Mouse (Mus musculus) mouse embryonic stem cell (cell line): Measurements from ENCODE around the gene Jazf1.

Source experiments
- in situ Hi-C, 2 experiments: fragments of 300-500 bp; cut with MboI; formaldehyde crosslinking; loops; 1 replicate in 1 of 2; 3 replicates in 1 of 2; pipeline ENCODE4 v1.14.3; 2019 to 2020; ENCODE audit warnings: low sequenced_read_pairs in 2 of 2, low pct_unique_long_range_greater_than_20kb in 1 of 2, mixed read lengths in 1 of 2; ENCODE audit not compliant: unreplicated experiment in 1 of 2

Gene Jazf1

GRCm38 (mm10) chr6:52893811-52894500 lies 174.5 kb downstream of the Jazf1 start:
- in situ Hi-C loops: no loop called here

DNA sequence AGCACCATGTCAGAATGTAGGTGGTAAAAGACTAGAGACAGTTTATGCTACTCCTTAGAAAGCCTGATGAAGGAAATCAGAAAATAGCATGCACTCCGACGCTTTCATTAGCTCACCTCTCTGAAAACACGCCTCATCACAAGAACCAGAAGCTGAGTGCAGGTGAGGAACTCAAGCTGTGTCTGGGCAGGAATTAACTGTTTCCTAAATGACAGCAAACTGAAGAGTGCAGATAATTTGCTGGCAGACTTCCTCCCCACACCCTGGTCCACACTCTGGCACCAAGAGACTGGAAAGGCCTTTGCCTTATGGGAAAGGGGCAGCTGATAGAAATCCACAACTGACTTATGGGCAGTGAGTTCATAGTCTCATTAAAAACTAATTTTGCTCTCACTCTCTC lies 175.5 kb downstream of the Jazf1 start:
- in situ Hi-C loops: no loop called here

GRCm38 (mm10) chr6:52887541-52888203 lies 180.8 kb downstream of the Jazf1 start:
- in situ Hi-C loops: no loop called here

DNA sequence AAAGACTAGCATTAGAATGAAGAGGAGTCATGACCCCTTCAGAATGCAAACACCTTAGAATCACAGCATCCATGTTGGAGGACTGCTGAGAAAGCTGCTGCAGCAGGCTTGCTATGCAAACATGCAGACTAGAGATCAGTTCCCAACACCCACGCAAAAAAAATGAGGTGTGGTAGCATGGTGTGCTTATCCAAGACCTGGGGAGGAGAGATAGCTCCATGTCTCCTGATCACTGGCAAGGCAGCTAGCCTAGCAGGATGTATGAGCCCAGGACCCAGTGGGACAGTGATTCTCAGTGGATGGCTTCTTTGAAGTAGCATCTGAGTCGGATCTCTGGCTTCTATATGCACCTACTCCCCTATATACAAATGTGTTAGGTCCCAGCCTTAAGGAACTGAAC lies 184.7 kb downstream of the Jazf1 start:
- in situ Hi-C loops: no loop called here

- in situ Hi-C loops: no loop called here
These were observed 191.3 kb downstream of the Jazf1 start for GRCm38 (mm10) chr6:52877176-52877575.

- in situ Hi-C loops: no loop called here
These were observed 197.1 kb downstream of the Jazf1 start for GRCm38 (mm10) chr6:52871306-52871705.

DNA sequence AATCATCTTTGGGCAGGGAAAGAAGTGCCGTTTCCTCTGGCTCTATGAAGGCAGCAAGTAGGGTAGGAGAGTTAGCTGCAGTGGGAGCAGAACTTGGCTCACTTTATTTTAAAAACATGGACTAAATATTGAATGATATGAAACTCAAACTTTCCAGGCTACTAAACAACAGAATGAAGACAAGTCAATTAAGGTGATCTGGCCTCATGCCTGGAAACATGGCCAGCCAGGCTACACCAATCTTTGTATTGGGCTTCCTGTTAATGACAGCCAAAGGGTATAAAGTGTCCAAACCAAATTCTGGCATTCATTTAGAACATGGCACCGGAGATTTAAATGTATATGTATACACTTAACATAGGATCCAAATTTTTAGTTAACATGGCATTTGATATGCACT lies 199.2 kb downstream of the Jazf1 start:
- in situ Hi-C loops: no loop called here

DNA sequence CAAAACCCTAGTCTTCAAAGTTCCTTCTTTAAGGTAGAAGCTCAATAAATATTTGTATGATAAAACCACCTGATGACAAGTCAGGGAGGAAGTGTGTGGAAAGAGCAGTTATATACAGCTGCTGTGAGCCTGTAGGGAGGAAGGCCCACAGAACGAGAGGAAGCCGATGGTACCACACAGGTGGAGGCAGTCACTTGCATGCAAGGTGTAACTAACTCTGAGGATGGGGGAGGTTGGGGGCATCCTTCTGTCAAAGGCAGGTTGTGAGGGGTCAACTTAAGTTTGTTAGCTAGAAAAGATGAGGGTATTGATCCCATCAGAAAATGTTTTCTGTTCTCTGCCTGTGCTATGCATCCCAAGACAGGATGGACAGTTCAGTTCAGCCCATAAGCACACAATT lies 200.1 kb downstream of the Jazf1 start:
- in situ Hi-C loops: no loop called here

- in situ Hi-C loops: no loop called here
These were observed 206.5 kb downstream of the Jazf1 start for GRCm38 (mm10) chr6:52861928-52862327.

GRCm38 (mm10) chr6:52861186-52861820 lies 207.1 kb downstream of the Jazf1 start:
- in situ Hi-C loops: no loop called here

DNA sequence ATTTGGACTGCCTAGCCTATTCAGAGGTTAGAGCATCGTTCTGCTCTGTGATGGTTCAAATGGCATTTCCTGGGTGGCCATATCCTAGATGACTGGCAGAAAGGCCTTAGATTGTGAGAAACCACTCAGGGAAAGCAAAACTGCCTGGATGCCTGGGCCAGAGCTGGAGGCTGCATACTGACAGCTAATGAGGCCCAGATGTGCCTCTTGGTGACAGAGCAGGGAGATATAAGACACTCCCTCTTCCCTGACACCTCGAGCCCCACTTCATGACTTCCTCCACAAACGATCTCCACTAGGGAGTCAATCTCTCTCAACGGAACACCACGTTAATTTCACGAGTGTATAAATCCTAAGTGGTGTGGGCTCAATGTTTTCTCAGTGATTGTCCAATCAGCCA lies 207.7 kb downstream of the Jazf1 start:
- in situ Hi-C loops: no loop called here

DNA sequence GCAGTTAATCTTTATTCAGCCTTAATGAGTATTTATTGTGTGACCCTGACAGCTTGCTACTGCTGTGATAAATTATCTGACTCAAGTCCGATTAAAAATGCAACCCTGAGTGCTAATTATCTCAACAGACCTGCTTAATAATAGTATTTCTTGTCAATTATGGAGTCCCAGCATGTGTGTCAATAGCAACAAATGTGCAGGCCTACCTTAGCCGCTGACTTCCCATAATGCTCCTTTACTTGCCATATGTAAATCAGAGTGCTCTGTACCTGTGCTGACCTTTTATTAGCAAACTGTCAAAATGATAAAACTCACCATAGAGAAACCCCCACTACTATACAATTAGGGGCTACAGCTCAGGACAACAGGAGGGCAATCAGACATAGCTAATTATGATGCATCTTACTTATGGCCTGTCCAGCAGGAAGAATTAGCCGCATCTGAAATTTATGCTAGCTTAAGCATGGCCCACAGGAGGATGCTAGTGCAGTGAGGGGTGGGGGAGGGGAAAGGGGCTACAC lies 209.5 kb downstream of the Jazf1 start:
- in situ Hi-C loops: no loop called here

DNA sequence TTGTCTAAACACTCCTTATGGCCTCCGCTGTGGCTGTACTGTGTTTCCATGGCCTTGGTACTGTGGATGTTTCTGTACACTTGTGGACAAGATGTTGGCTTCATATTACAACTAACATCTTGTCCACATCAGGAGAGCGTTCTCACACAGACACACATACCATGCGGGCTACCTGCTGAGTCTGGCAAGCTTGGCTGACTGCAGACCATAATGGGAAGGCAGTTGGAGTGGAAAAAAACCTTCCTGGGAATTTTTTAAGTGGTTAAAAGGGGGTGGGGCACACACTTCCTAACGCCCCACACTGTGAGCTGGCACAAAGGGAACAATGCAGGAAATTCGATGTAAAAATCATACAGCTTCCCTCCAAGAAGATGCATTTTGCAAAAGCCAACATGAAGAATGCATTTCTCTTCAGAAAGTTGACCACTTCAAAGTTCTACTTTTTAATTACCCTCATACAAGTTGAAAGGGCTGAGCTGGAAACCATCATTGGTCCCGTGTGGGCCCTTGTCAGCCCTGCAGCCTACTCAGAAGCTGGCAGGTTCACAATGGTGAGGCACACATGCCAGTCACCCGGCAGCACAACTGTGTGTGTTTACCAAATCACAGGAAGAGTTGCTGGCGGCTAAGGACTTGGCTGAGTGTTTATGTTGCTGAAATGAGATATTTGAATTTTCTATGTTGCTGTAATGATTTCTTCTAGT lies 215.9 kb downstream of the Jazf1 start:
- in situ Hi-C loops: no loop called here

DNA sequence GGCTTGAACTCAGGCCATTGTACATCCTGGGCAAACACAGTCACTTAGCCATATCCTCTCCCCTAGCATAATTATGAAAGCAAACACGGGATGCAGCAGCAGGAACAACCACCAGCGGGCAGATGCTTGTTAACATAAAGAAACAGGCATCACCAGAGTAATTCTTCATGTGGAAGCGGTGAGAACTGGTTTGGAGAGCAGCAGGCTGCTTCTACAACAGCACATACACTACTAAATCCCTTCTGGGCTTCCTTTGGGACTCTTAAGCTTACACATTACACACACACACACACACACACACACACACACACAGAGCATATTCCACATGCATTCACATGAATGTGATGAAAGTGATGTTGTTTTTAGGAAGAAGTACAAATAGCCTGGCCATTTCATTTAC lies 216.5 kb downstream of the Jazf1 start:
- in situ Hi-C loops: no loop called here

DNA sequence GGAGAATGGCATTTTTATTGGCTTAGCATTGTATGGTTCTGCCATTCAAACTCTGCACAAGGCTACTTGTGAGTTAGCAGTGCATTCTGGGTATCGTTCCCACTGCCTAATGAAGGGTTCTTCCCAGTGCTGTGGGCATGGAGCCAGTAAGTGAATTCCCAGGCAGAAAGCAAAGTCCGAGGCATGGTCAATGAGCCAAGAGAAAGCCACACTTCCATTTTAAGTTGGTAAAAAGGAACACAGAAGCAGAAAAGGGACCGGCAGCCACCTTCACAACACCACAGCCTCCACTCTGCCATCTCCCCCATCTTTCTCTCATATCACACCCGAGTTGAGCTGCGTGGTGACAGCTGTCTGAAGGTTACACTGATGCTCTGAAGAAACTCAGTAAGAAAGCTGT lies 217.4 kb downstream of the Jazf1 start:
- in situ Hi-C loops: no loop called here

- in situ Hi-C loops: loop anchor here in 1 of 2 experiments (25.0 kb wide), 1 partner anchor 586 kb away; the partner anchor contains the start of gene Hoxa13
These were observed 220.2 kb downstream of the Jazf1 start for GRCm38 (mm10) chr6:52848199-52848598.

- in situ Hi-C loops: loop anchor here in 1 of 2 experiments (25.0 kb wide), 1 partner anchor 584 kb away; the partner anchor contains the start of gene Hoxa13
These were observed 222.1 kb downstream of the Jazf1 start for GRCm38 (mm10) chr6:52846314-52846713.

GRCm38 (mm10) chr6:52844741-52845140 lies 223.7 kb downstream of the Jazf1 start:
- in situ Hi-C loops: loop anchor here in 1 of 2 experiments (25.0 kb wide), 1 partner anchor 582 kb away; the partner anchor contains the start of gene Hoxa13

- in situ Hi-C loops: loop anchor here in 1 of 2 experiments (25.0 kb wide), 1 partner anchor 581 kb away; the partner anchor contains the start of gene Hoxa13
These were observed 225.4 kb downstream of the Jazf1 start for GRCm38 (mm10) chr6:52843027-52843426.
